31 mouse cellular contexts compared by ENCODE assay signal in the genomic region with DNA sequence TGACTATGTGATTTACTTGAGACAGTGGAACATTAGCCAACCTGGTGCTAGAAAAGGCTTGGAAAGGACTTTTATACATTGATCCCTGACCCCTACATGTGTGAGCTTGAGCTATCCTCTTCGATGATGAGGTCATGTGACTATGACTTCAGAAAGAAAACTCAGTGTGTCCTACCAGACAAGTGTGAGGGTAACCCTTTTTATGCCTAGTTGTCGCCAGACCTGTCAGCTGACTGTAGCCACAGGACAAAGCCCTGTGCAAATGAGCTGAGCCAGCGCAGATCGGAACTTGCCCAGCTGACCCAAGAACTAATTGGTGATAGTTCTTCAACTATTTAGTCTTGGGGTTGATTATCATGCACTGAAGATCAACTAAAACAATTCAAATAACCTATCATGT.
"Had no signal": no experiment of that assay in that cellular context is flagged by ENCODE, and none has a peak within 500 bp of the region (broad histone marks: within the 10 kb centered on the region; RNA-seq: fewer than 3 reads in every experiment).

No protein-coding gene starts in this region.

- H3K9me3 ChIP-seq: limb, embryonic 10.5 days; limb, embryonic 12.5 days; limb, embryonic 13.5 days; limb, embryonic 15.5 days; liver, embryonic 12.5 days; liver, embryonic 13.5 days; liver, embryonic 15.5 days; lung, embryonic 15.5 days; midbrain, embryonic 10.5 days; midbrain, embryonic 12.5 days; midbrain, embryonic 13.5 days; midbrain, embryonic 15.5 days had no signal

- H3K27ac ChIP-seq: limb, embryonic 10.5 days; limb, embryonic 12.5 days; limb, embryonic 13.5 days; limb, embryonic 15.5 days; liver, embryonic 12.5 days; liver, embryonic 13.5 days; liver, embryonic 14.5 days; liver, embryonic 15.5 days; lung, embryonic 15.5 days; macrophage; midbrain, embryonic 10.5 days; midbrain, embryonic 12.5 days; midbrain, embryonic 13.5 days; midbrain, embryonic 15.5 days had no signal

- H3K4me1 ChIP-seq: midbrain, embryonic 12.5 days; midbrain, embryonic 13.5 days; midbrain, embryonic 15.5 days had no signal

- H3K4me2 ChIP-seq: limb, embryonic 12.5 days; limb, embryonic 13.5 days; limb, embryonic 15.5 days; liver, embryonic 11.5 days; liver, embryonic 12.5 days; liver, embryonic 13.5 days; liver, embryonic 15.5 days; lung, embryonic 14.5 days; lung, embryonic 15.5 days; midbrain, embryonic 11.5 days; midbrain, embryonic 12.5 days; midbrain, embryonic 13.5 days; midbrain, embryonic 15.5 days had no signal

- DNase-seq: left cerebral cortex, postnatal 4 days; liver; liver, embryonic 13.5 days; liver, postnatal 0 days; lung, adult 18-20 months; lung, adult 2 months; lung, embryonic 14.5 days; lung, postnatal 10 days; lung, postnatal 14 days; lung, postnatal 36 days; lung, postnatal 4 days; midbrain, embryonic 14.5 days had no signal

- H3K36me3 ChIP-seq: limb, embryonic 10.5 days; limb, embryonic 12.5 days; limb, embryonic 13.5 days; limb, embryonic 15.5 days; liver, embryonic 12.5 days; liver, embryonic 13.5 days; liver, embryonic 15.5 days; lung, embryonic 15.5 days; midbrain, embryonic 10.5 days; midbrain, embryonic 12.5 days; midbrain, embryonic 13.5 days; midbrain, embryonic 15.5 days had no signal

- H3K27me3 ChIP-seq: limb, embryonic 12.5 days; midbrain, embryonic 13.5 days; midbrain, embryonic 15.5 days had no signal

- H3K4me3 ChIP-seq: limb, embryonic 10.5 days; limb, embryonic 12.5 days; limb, embryonic 13.5 days; limb, embryonic 15.5 days; liver, embryonic 12.5 days; liver, embryonic 13.5 days; liver, embryonic 15.5 days; lung, embryonic 15.5 days; megakaryocyte, embryonic 14.5 days; midbrain, embryonic 10.5 days; midbrain, embryonic 12.5 days; midbrain, embryonic 13.5 days; midbrain, embryonic 15.5 days; myocyte had no signal

- H3K9ac ChIP-seq: limb, embryonic 12.5 days; limb, embryonic 13.5 days; limb, embryonic 15.5 days; liver, embryonic 12.5 days; liver, embryonic 13.5 days; liver, embryonic 14.5 days; liver, embryonic 15.5 days; liver, postnatal 0 days; lung, embryonic 14.5 days; lung, embryonic 15.5 days; midbrain, embryonic 12.5 days; midbrain, embryonic 13.5 days; midbrain, embryonic 15.5 days had no signal

- ATAC-seq: liver, embryonic 12.5 days; liver, postnatal 0 days; lung, postnatal 0 days; midbrain, embryonic 13.5 days; midbrain, embryonic 15.5 days; midbrain, embryonic 16.5 days had no signal
